In the genomic region with DNA sequence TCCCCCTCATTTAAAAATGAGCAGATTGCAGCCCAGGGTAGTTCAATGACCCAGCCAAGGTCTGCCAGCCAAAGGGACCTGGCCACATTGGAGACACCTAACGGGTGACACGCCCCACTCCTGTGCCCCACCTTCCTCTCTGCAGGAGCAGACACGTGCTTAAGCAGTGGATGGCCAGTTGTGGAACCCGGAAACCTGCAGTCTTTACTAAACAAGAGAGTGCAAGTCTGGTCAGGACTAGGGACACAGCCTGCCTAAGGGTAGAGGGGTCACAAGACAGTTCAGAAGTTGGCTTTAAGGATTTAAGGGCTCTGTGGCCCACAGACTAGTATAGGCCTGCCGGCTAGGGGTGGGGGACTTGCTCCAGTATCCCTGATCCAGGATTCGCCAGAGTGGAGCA, we compare ENCODE assay signal across 22 mouse cellular contexts.
DNase-seq lines count a peak whose midpoint lies in the region; ATAC-seq lines count a peak whose summit lies in the region.
"Had no signal": no experiment of that assay in that cellular context is flagged by ENCODE, and none has a peak within 500 bp of the region (broad histone marks: within the 10 kb centered on the region; RNA-seq: fewer than 3 reads in every experiment).

No protein-coding gene starts in this region.

- 0 out of 2 replicates have a peak, but pooled peaks cover 1% of the 10 kb centered on the region for H3K27me3 ChIP-seq in kidney, embryonic 15.5 days
- no peaks in the 10 kb centered on the region for H3K27me3 ChIP-seq in midbrain, embryonic 14.5 days (ENCODE audit: control insufficient read depth, insufficient read depth, low read length)
- no peaks in the 10 kb centered on the region for H3K27me3 ChIP-seq in midbrain, embryonic 16.5 days (ENCODE audit: control insufficient read depth, insufficient read depth, low read depth, low read length)
- no peaks in the 10 kb centered on the region for H3K27me3 ChIP-seq in hindbrain, embryonic 13.5 days
- peaks cover 4% of the 10 kb centered on the region for H3K27me3 ChIP-seq in limb, embryonic 15.5 days
- H3K27me3 ChIP-seq in liver, embryonic 11.5 days (replicated peaks; ENCODE audit: control insufficient read depth, insufficient read depth, low read length), result peaks cover under 1% of the 10 kb centered on the region; the same call in 1 of the 2 replicates
- H3K27me3 ChIP-seq: lung, embryonic 15.5 days; megakaryocyte, embryonic 14.5 days; stomach, embryonic 15.5 days had no signal

- H3K4me2 ChIP-seq in kidney, embryonic 15.5 days, result no peak overlapping the region
- no peak overlapping the region for H3K4me2 ChIP-seq in midbrain, embryonic 14.5 days (ENCODE audit: low read length)
- H3K4me2 ChIP-seq in midbrain, embryonic 16.5 days (ENCODE audit: low read length), result no peak overlapping the region
- H3K4me2 ChIP-seq in hindbrain, embryonic 13.5 days, result no peak overlapping the region
- H3K4me2 ChIP-seq in limb, embryonic 15.5 days, result no peak overlapping the region
- H3K4me2 ChIP-seq in liver, embryonic 11.5 days, result no peak overlapping the region
- H3K4me2 ChIP-seq: liver, embryonic 15.5 days; lung, embryonic 15.5 days; stomach, embryonic 15.5 days had no signal

- H3K9me3 ChIP-seq in kidney, embryonic 15.5 days (replicated peaks), result no peaks in the 10 kb centered on the region
- no peaks in the 10 kb centered on the region for H3K9me3 ChIP-seq in midbrain, embryonic 14.5 days (ENCODE audit: control insufficient read depth, low read length)
- H3K9me3 ChIP-seq in midbrain, embryonic 16.5 days (replicated peaks; ENCODE audit: control insufficient read depth, low read length, poor library complexity, severe bottlenecking), result no peaks in the 10 kb centered on the region
- H3K9me3 ChIP-seq in hindbrain, embryonic 13.5 days, result no peaks in the 10 kb centered on the region
- H3K9me3 ChIP-seq in limb, embryonic 15.5 days, result no peaks in the 10 kb centered on the region
- H3K9me3 ChIP-seq in liver, embryonic 11.5 days (ENCODE audit: control insufficient read depth, low read length), result no peaks in the 10 kb centered on the region
- H3K9me3 ChIP-seq: liver, embryonic 15.5 days; lung, embryonic 15.5 days; stomach, embryonic 15.5 days had no signal

- 0 out of 2 replicates have a peak overlapping the region, but pooled peaks have one; percentile 46 for H3K27ac ChIP-seq in kidney, embryonic 15.5 days
- H3K27ac ChIP-seq in midbrain, embryonic 14.5 days (replicated peaks; ENCODE audit: low read depth, low read length), result 0 out of 2 replicates have a peak overlapping the region, but pooled peaks have one; percentile 26
- no peak overlapping the region for H3K27ac ChIP-seq in midbrain, embryonic 16.5 days (ENCODE audit: low read length)
- H3K27ac ChIP-seq in hindbrain, embryonic 13.5 days, result peak overlapping the region; percentile 40; the same call in 1 of the 2 replicates
- H3K27ac ChIP-seq in limb, embryonic 15.5 days, result peak overlapping the region; percentile 17; the same call in 1 of the 2 replicates
- no peak overlapping the region for H3K27ac ChIP-seq in liver, embryonic 11.5 days (ENCODE audit: low read depth, low read length)
- H3K27ac ChIP-seq: liver, embryonic 15.5 days; lung, embryonic 15.5 days; stomach, embryonic 15.5 days had no signal

- peaks cover 15% of the 10 kb centered on the region for H3K4me1 ChIP-seq in kidney, embryonic 15.5 days
- H3K4me1 ChIP-seq in midbrain, embryonic 14.5 days (ENCODE audit: control insufficient read depth, insufficient read depth, low read length), result no peaks in the 10 kb centered on the region; the same call in 1 of the 2 replicates
- no peaks in the 10 kb centered on the region for H3K4me1 ChIP-seq in midbrain, embryonic 16.5 days (ENCODE audit: control insufficient read depth, insufficient read depth, low read length)
- H3K4me1 ChIP-seq in hindbrain, embryonic 13.5 days (replicated peaks), result peaks cover 14% of the 10 kb centered on the region
- H3K4me1 ChIP-seq in limb, embryonic 15.5 days, result peaks cover 18% of the 10 kb centered on the region
- H3K4me1 ChIP-seq in liver, embryonic 11.5 days (replicated peaks; ENCODE audit: control insufficient read depth, insufficient read depth, low read length), result no peaks in the 10 kb centered on the region
- H3K4me1 ChIP-seq: liver, embryonic 15.5 days; megakaryocyte, embryonic 14.5 days; stomach, embryonic 15.5 days had no signal

- no peak for ATAC-seq in kidney, embryonic 15.5 days (replicated peaks; ENCODE audit: low FRiP score)
- no peak for ATAC-seq in midbrain, embryonic 14.5 days (ENCODE audit: low FRiP score, low TSS enrichment)
- ATAC-seq in midbrain, embryonic 16.5 days, result no peak
- no peak for ATAC-seq in hindbrain, embryonic 13.5 days (ENCODE audit: low FRiP score)
- no peak for ATAC-seq in limb, embryonic 15.5 days (ENCODE audit: insufficient number of reproducible peaks, low FRiP score, low TSS enrichment, low read depth)
- no peak for ATAC-seq in liver, embryonic 11.5 days (replicated peaks; ENCODE audit: low FRiP score)

- H3K9ac ChIP-seq in kidney, embryonic 15.5 days, result no peak overlapping the region
- no peak overlapping the region for H3K9ac ChIP-seq in midbrain, embryonic 14.5 days (replicated peaks; ENCODE audit: low read length)
- no peak overlapping the region; the same call in 1 of the 2 replicates for H3K9ac ChIP-seq in midbrain, embryonic 16.5 days (ENCODE audit: low read depth, low read length)
- no peak overlapping the region for H3K9ac ChIP-seq in hindbrain, embryonic 13.5 days
- no peak overlapping the region for H3K9ac ChIP-seq in limb, embryonic 15.5 days
- H3K9ac ChIP-seq in liver, embryonic 11.5 days (ENCODE audit: low read depth, low read length), result no peak overlapping the region
- H3K9ac ChIP-seq: liver, embryonic 15.5 days; lung, embryonic 15.5 days; stomach, embryonic 15.5 days had no signal

- H3K4me3 ChIP-seq in kidney, embryonic 15.5 days (replicated peaks), result no peak overlapping the region
- no peak overlapping the region for H3K4me3 ChIP-seq in midbrain, embryonic 14.5 days (replicated peaks; ENCODE audit: low read depth, low read length)
- H3K4me3 ChIP-seq in midbrain, embryonic 16.5 days (ENCODE audit: low read depth, low read length), result no peak overlapping the region
- H3K4me3 ChIP-seq in hindbrain, embryonic 13.5 days, result no peak overlapping the region
- no peak overlapping the region for H3K4me3 ChIP-seq in limb, embryonic 15.5 days
- H3K4me3 ChIP-seq in liver, embryonic 11.5 days (ENCODE audit: low read depth, low read length), result no peak overlapping the region
- H3K4me3 ChIP-seq: liver, embryonic 15.5 days; lung, embryonic 15.5 days; megakaryocyte, embryonic 14.5 days; stomach, embryonic 15.5 days had no signal

- no peaks in the 10 kb centered on the region for H3K36me3 ChIP-seq in kidney, embryonic 15.5 days
- no peaks in the 10 kb centered on the region for H3K36me3 ChIP-seq in midbrain, embryonic 14.5 days (ENCODE audit: control insufficient read depth, insufficient read depth, low read length)
- no peaks in the 10 kb centered on the region for H3K36me3 ChIP-seq in midbrain, embryonic 16.5 days (ENCODE audit: control insufficient read depth, insufficient read depth, low read length)
- H3K36me3 ChIP-seq in hindbrain, embryonic 13.5 days, result no peaks in the 10 kb centered on the region
- no peaks in the 10 kb centered on the region for H3K36me3 ChIP-seq in limb, embryonic 15.5 days
- H3K36me3 ChIP-seq in liver, embryonic 11.5 days (ENCODE audit: control insufficient read depth, insufficient read depth, low read length), result no peaks in the 10 kb centered on the region
- H3K36me3 ChIP-seq: liver, embryonic 15.5 days; lung, embryonic 15.5 days; stomach, embryonic 15.5 days had no signal

- 56% methylated on average over 6 of the region's 6 CpGs for WGBS in kidney, embryonic 15.5 days
- WGBS in midbrain, embryonic 14.5 days, result 51% methylated on average over 6 of the region's 6 CpGs
- WGBS in midbrain, embryonic 16.5 days, result 49% methylated on average over 6 of the region's 6 CpGs
- WGBS in hindbrain, embryonic 13.5 days, result 57% methylated on average over 6 of the region's 6 CpGs
- WGBS in limb, embryonic 15.5 days, result 36% methylated on average over 6 of the region's 6 CpGs
- WGBS in liver, embryonic 11.5 days, result 44% methylated on average over 6 of the region's 6 CpGs

- no peak for DNase-seq in kidney, postnatal 10 days
- no peak for DNase-seq in midbrain, embryonic 14.5 days
- DNase-seq in liver, embryonic 11.5 days (ENCODE audit: low spot score), result no peak
- DNase-seq: adrenal gland, postnatal 14 days; cerebellum, adult 8-10 months; cerebellum, postnatal 36 days; embryo, embryonic 11 days; gastrocnemius, postnatal 25 days; heart, postnatal 36 days; kidney, adult 9 months; kidney, postnatal 4 days; layer of hippocampus, adult 9-11 months; left cerebral cortex, postnatal 4 days; lung, postnatal 36 days had no signal

Comparison
In these comparisons a context has a peak if more than half of its experiments do, and no peak if none do; other contexts are left out.
1. H3K27ac ChIP-seq: peak in kidney, embryonic 15.5 days (single experiment), midbrain, embryonic 14.5 days (single experiment), hindbrain, embryonic 13.5 days (single experiment) and limb, embryonic 15.5 days (single experiment); none in midbrain, embryonic 16.5 days (single experiment) and liver, embryonic 11.5 days (single experiment).